Comparison of ENCODE assay signal across 8 mouse cellular contexts in the genomic region with DNA sequence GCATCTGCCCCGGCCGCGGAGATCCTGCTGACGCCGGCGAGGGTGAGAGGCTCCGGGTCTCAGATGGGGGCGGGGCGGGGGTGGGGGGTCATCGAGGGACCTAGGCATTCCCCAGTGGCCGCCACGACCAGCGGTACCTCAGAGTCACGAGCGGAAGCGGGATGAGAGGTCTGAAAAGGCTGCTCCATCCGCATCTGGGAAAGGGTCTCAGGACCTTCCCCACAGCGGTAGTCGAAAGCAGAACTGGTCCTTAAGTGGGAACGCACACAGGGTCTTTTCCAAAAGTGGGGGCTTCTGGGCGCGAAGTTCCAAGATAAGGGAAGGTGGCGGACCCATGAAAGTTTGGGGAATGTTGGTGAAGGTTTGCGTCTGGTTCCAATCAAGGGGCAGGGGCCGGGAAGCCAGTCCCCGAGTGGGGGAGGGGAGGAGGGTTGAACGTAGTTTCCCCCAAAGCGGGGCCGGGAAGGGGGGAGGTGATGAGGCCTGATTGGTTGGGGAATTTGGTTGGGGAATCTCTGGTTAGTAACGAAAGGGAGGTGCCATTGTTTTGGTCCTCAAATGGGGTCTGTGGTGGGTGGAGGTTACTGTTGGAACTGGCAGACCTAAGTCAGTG. TPM values are rescaled to one million over a fixed set of nuclear protein-coding genes. Genes with fewer than 3 reads are reported as not detected.
DNase-seq lines count a peak whose midpoint lies in the region; ATAC-seq and TF ChIP-seq lines count a peak whose summit lies in the region.

No protein-coding gene starts in this region.

- intact Hi-C loops in gastrocnemius, adult 2 months (cut with DNase I), result no loop called here
- intact Hi-C loops in gastrocnemius, postnatal 36 days (cut with DNase I), result no loop called here
- intact Hi-C loops in left cerebral cortex, postnatal 36 days (cut with DNase I), result loop anchor here (1.0 to 5.0 kb wide), 2 partner anchors 37 to 43 kb away; no protein-coding TSS in a partner anchor

- DNase-seq in gastrocnemius, adult 2 months, result peak; percentile 30
- DNase-seq in gastrocnemius, postnatal 36 days, result no peak
- DNase-seq in G1E (ENCODE audit: low spot score), result peak; percentile 51
- peak; percentile 84 to 85 for DNase-seq in cerebellum, postnatal 10 days
- DNase-seq in left cerebral cortex, postnatal 36 days (ENCODE audit: low spot score in 2 of 2), result peak; percentile 41 to 44
- peak; percentile 70 for DNase-seq in testis, postnatal 10 days (ENCODE audit: low spot score)

- peaks cover 54% of the 10 kb centered on the region for H3K4me1 ChIP-seq in G1E (ENCODE audit: insufficient read depth, low read depth, low read length)
- H3K4me1 ChIP-seq in heart, embryonic 13.5 days, result peaks cover 52% of the 10 kb centered on the region

- H3K9ac ChIP-seq in heart, embryonic 13.5 days, result peak overlapping the region; percentile 95

- no peak for ATAC-seq in G1E (ENCODE audit: extremely low read depth, insufficient number of reproducible peaks, low FRiP score, poor library complexity, severe bottlenecking)
- no peak for ATAC-seq in heart, embryonic 13.5 days (ENCODE audit: extremely low read depth, insufficient number of reproducible peaks, low FRiP score, low TSS enrichment)
- ATAC-seq in megakaryocyte, adult 5-6 weeks (ENCODE audit: poor library complexity, severe bottlenecking), result 0 out of 2 replicates have a peak, but pooled peaks have one; percentile 0

- peak overlapping the region; percentile 86 for H3K4me2 ChIP-seq in heart, embryonic 13.5 days

- peaks cover 3% of the 10 kb centered on the region; the same call in 1 of the 2 replicates for H3K27me3 ChIP-seq in G1E (ENCODE audit: insufficient read depth, low read length)
- H3K27me3 ChIP-seq in heart, embryonic 13.5 days (replicated peaks), result no peaks in the 10 kb centered on the region

- H3K36me3 ChIP-seq in G1E (replicated peaks), result peaks cover 11% of the 10 kb centered on the region
- H3K36me3 ChIP-seq in heart, embryonic 13.5 days, result no peaks in the 10 kb centered on the region; the same call in 1 of the 2 replicates

- peaks cover 5% of the 10 kb centered on the region for H3K9me3 ChIP-seq in G1E (replicated peaks)
- H3K9me3 ChIP-seq in heart, embryonic 13.5 days, result no peaks in the 10 kb centered on the region

- peak overlapping the region; percentile 85 for H3K27ac ChIP-seq in gastrocnemius, adult 2 months
- H3K27ac ChIP-seq in heart, embryonic 13.5 days (replicated peaks), result peak overlapping the region; percentile 90

- WGBS in heart, embryonic 13.5 days, result under 1% methylated on average over 30 of the region's 30 CpGs

- no peak for TF ChIP-seq CTCF in gastrocnemius, adult 2 months (IDR thresholded peaks at IDR 0.05)
- TF ChIP-seq CTCF in G1E (IDR thresholded peaks at IDR 0.05; ENCODE audit: low read depth, low read length), result no peak

- H3K4me3 ChIP-seq in gastrocnemius, adult 2 months, result peak overlapping the region; percentile 78
- peak overlapping the region; percentile 75 for H3K4me3 ChIP-seq in G1E (ENCODE audit: low read depth, low read length)
- peak overlapping the region; percentile 94 for H3K4me3 ChIP-seq in heart, embryonic 13.5 days

RNA-seq across cellular contexts. Expression of gene Itm2c, which starts 0.8 kb away (rescaled TPM):
- 10 to 100 TPM; 22.3 to 23.1 TPM for total RNA-seq in gastrocnemius, adult 2 months (2021)
- 10 to 100 TPM; 20.7 to 27.2 TPM for total RNA-seq in gastrocnemius, postnatal 36 days (2021)
- total RNA-seq in G1E (2014; fragmentation: Nextera tagmentation) (51.8 and 67.5 TPM in 2 replicates), G1E (2017) (149 and 176 TPM in 2 replicates)
- polyA plus RNA-seq in G1E (2012), result 67.9 and 69.9 TPM in 2 replicates
- 246 and 255 TPM in 2 replicates for polyA plus RNA-seq in heart, embryonic 13.5 days (2015; fragmentation: Nextera tagmentation; extraction: Ambion mirVana)
- total RNA-seq in left cerebral cortex, postnatal 36 days (2021), result 100 to 1,000 TPM; 719 to 821 TPM
- total RNA-seq in megakaryocyte, adult 5-6 weeks (2015), result 32.8 and 32.9 TPM in 2 replicates
- total RNA-seq in megakaryocyte, adult 5-6 weeks (2017), result 77.9 and 83.6 TPM in 2 replicates

RNA-seq across cellular contexts. Expression of gene 4933407L21Rik, which starts 33.4 kb away (rescaled TPM):
- total RNA-seq in gastrocnemius, adult 2 months (2021), result under 1 TPM in 1 of 2 experiments, not detected in 1; 0.36 TPM
- not detected for total RNA-seq in gastrocnemius, postnatal 36 days (2021)
- total RNA-seq in G1E (2014; fragmentation: Nextera tagmentation) (not detected in 2 replicates), G1E (2017) (0.05 TPM in 1 of 2 replicates, not detected in the other)
- not detected in 2 replicates for polyA plus RNA-seq in G1E (2012)
- polyA plus RNA-seq in heart, embryonic 13.5 days (2015; fragmentation: Nextera tagmentation; extraction: Ambion mirVana), result 0.19 TPM in 1 of 2 replicates, not detected in the other
- 1 to 10 TPM; 6.5 to 7.5 TPM for total RNA-seq in left cerebral cortex, postnatal 36 days (2021)
- not detected in 2 replicates for total RNA-seq in megakaryocyte, adult 5-6 weeks (2015)
- 0.22 TPM in 1 of 2 replicates, not detected in the other for total RNA-seq in megakaryocyte, adult 5-6 weeks (2017)

Comparison
In these comparisons a context has a peak if more than half of its experiments do, and no peak if none do; other contexts are left out.
1. DNase-seq: peak in gastrocnemius, adult 2 months (single experiment), G1E (single experiment), cerebellum, postnatal 10 days (2 of 2), left cerebral cortex, postnatal 36 days (2 of 2) and testis, postnatal 10 days (single experiment); none in gastrocnemius, postnatal 36 days (0 of 2).
2. RNA of gene Itm2c, which starts 0.8 kb away (total RNA-seq): 719 to 821 TPM in left cerebral cortex, postnatal 36 days; 51.8 to 176 TPM in G1E, 32.8 to 83.6 TPM in megakaryocyte, adult 5-6 weeks, 20.7 to 27.2 TPM in gastrocnemius, postnatal 36 days and 22.3 to 23.1 TPM in gastrocnemius, adult 2 months; every median in the first group is over 4 times any median in the second.
3. RNA of gene 4933407L21Rik, which starts 33.4 kb away (total RNA-seq): 6.5 to 7.5 TPM in left cerebral cortex, postnatal 36 days; 0.36 TPM in gastrocnemius, adult 2 months, 0.22 TPM in megakaryocyte, adult 5-6 weeks, not detected in gastrocnemius, postnatal 36 days and 0.05 TPM in G1E; every median in the first group is over 4 times any median in the second.
4. Peak in every context shown above with its lines, with median percentiles within 50 percentile points of each other: H3K4me3 ChIP-seq.